Mouse (Mus musculus) hindbrain, postnatal 0 days (tissue): ENCODE data around the gene Gpcpd1. TPM values are rescaled to one million over a fixed set of nuclear protein-coding genes. Genes with fewer than 3 reads are reported as not detected.
A peak's percentile ranks its signal among the peaks of the same experiment; 100 is the strongest.

ENCODE experiments used
- ATAC-seq: fragments of 200-750 bp; cut with Nextera tagmentation; 2 replicates; pipeline ENCODE4 v1.8.0; 2017; ENCODE audit warnings: mild to moderate bottlenecking, moderate TSS enrichment, moderate library complexity
- DNase-seq: peaks from one replicate; pipeline ENCODE4 v3.0.0-alpha.2; 2015; ENCODE audit warnings: low spot score
- H3K27ac ChIP-seq: fragments of 300-500 bp; sonication (generic); 2 replicates; pipeline ENCODE4 v1.5.1; 2014; ENCODE audit warnings: mild to moderate bottlenecking
- H3K27me3 ChIP-seq: fragments of 300-500 bp; sonication (generic); 2 replicates; pipeline ENCODE4 v1.6.1; 2014; ENCODE audit warnings: low read length, mixed read lengths; ENCODE audit not compliant: insufficient read depth
- H3K36me3 ChIP-seq: fragments of 300-500 bp; sonication (generic); 2 replicates; pipeline ENCODE4 v1.6.1; 2014; ENCODE audit warnings: low read length, mixed read lengths; ENCODE audit not compliant: insufficient read depth
- H3K4me1 ChIP-seq: fragments of 300-500 bp; sonication (generic); 2 replicates; pipeline ENCODE4 v1.6.1; 2014; ENCODE audit warnings: antibody characterized with exemption, low read length, mixed read lengths; ENCODE audit not compliant: insufficient read depth
- H3K4me2 ChIP-seq: fragments of 300-500 bp; sonication (generic); 2 replicates; pipeline ENCODE4 v1.6.1; 2014; ENCODE audit warnings: low read depth, mild to moderate bottlenecking, low read length, moderate library complexity, mixed read lengths
- H3K4me3 ChIP-seq: fragments of 300-500 bp; sonication (generic); 2 replicates; pipeline ENCODE4 v1.5.1; 2014; ENCODE audit warnings: low read length
- H3K9ac ChIP-seq: fragments of 300-500 bp; sonication (generic); replicated peaks from 2 replicates; pipeline ENCODE4 v1.6.1; 2014; ENCODE audit warnings: mild to moderate bottlenecking, low read length, moderate library complexity, mixed read lengths
- H3K9me3 ChIP-seq: fragments of 300-500 bp; sonication (generic); 2 replicates; pipeline ENCODE4 v1.6.1; 2016; ENCODE audit warnings: low read length, mixed read lengths
- CTCF ChIP-seq: IDR thresholded peaks from 2 replicates; pipeline ENCODE4 v1.5.1; 2016; ENCODE audit warnings: antibody characterized with exemption, control low read depth, low read depth
- WGBS: fragments of 180-500 bp; shearing (Covaris S2); extraction: QIAGEN DNeasy Blood & Tissue Kit; methylation state at CpG from one replicate; pipeline ENCODE4 v1.1.7; 2014; 5-methylcytosine and 5-hydroxymethylcytosine counted together
- polyA plus RNA-seq: library from polyadenylated mRNA; unstranded; fragments of >200 nt; fragmentation: Nextera tagmentation; extraction: Ambion mirVana; gene quantifications from 2 replicates; pipeline ENCODE4 v1.2.1, GENCODE M21; 2015
- total RNA-seq: library from RNA; depleted of rRNA; stranded (reverse); fragments of >200 nt; gene quantifications from 2 replicates; pipeline ENCODE4 v1.2.3, GENCODE M21; 2014

Gene Gpcpd1
- total and polyA plus RNA-seq, 2 experiments from 2014 or later: 46.9 to 84.0 TPM

- Histone ChIP-seq H3K27ac (no peak overlapping the region), H3K4me2 (no peak overlapping the region), H3K4me3 (no peak overlapping the region), H3K9me3 (no peaks in the 10 kb centered on the region), H3K4me1 (peaks cover 3% of the 10 kb centered on the region; the same call in 1 of the 2 replicates), H3K27me3 (no peaks in the 10 kb centered on the region), H3K9ac (no peak overlapping the region), H3K36me3 (no peaks in the 10 kb centered on the region)
- ATAC-seq: no peak
- 66% methylated on average over 3 of the region's 3 CpGs for WGBS
- no peak for DNase-seq
- TF ChIP-seq CTCF: no peak
Measured at GRCm38 (mm10) chr2:132586006-132586405, 1.5 kb downstream of the Gpcpd1 start.

GRCm38 (mm10) chr2:132584191-132584590, 3.3 kb downstream of the Gpcpd1 start:
- DNase-seq: no peak
- peaks cover 3% of the 10 kb centered on the region; the same call in 1 of the 2 replicates for H3K4me1 ChIP-seq
- H3K27ac ChIP-seq: no peak overlapping the region
- no peaks in the 10 kb centered on the region for H3K36me3 ChIP-seq
- TF ChIP-seq CTCF: no peak
- H3K4me2 ChIP-seq: no peak overlapping the region
- no peaks in the 10 kb centered on the region for H3K27me3 ChIP-seq
- ATAC-seq: no peak
- H3K9ac ChIP-seq: no peak overlapping the region
- H3K9me3 ChIP-seq: no peaks in the 10 kb centered on the region
- H3K4me3 ChIP-seq: no peak overlapping the region
- WGBS: 67% methylated on average over 1 of the region's 1 CpGs

- Histone ChIP-seq H3K9ac (no peak overlapping the region), H3K4me2 (no peak overlapping the region), H3K27me3 (no peaks in the 10 kb centered on the region), H3K27ac (no peak overlapping the region), H3K4me1 (peaks cover 3% of the 10 kb centered on the region; the same call in 1 of the 2 replicates), H3K4me3 (no peak overlapping the region), H3K9me3 (no peaks in the 10 kb centered on the region), H3K36me3 (no peaks in the 10 kb centered on the region)
- ATAC-seq (no peak), DNase-seq (no peak)
- 54% methylated on average over 3 of the region's 3 CpGs for WGBS
- no peak for TF ChIP-seq CTCF
Measured at GRCm38 (mm10) chr2:132583126-132583525, 4.4 kb downstream of the Gpcpd1 start.

GRCm38 (mm10) chr2:132582227-132582626, 5.3 kb downstream of the Gpcpd1 start:
- no peak for ATAC-seq
- no peak overlapping the region for H3K4me3 ChIP-seq
- H3K9ac ChIP-seq: no peak overlapping the region
- H3K4me1 ChIP-seq: peaks cover 3% of the 10 kb centered on the region; the same call in 1 of the 2 replicates
- H3K9me3 ChIP-seq: no peaks in the 10 kb centered on the region
- no peaks in the 10 kb centered on the region for H3K27me3 ChIP-seq
- 23% methylated on average over 4 of the region's 4 CpGs for WGBS
- no peak for TF ChIP-seq CTCF
- no peaks in the 10 kb centered on the region for H3K36me3 ChIP-seq
- H3K4me2 ChIP-seq: no peak overlapping the region
- H3K27ac ChIP-seq: peak overlapping the region; percentile 67
- DNase-seq: peak; percentile 94

- Histone ChIP-seq H3K27me3 (no peaks in the 10 kb centered on the region), H3K4me1 (peaks cover 3% of the 10 kb centered on the region; the same call in 1 of the 2 replicates), H3K4me3 (no peak overlapping the region), H3K9ac (no peak overlapping the region), H3K4me2 (no peak overlapping the region), H3K36me3 (no peaks in the 10 kb centered on the region), H3K9me3 (no peaks in the 10 kb centered on the region), H3K27ac (no peak overlapping the region)
- TF ChIP-seq CTCF: no peak
- DNase-seq (no peak), ATAC-seq (no peak)
- 87% methylated on average over 3 of the region's 3 CpGs for WGBS
Measured at GRCm38 (mm10) chr2:132579689-132580088, 7.8 kb downstream of the Gpcpd1 start.

- Histone ChIP-seq H3K36me3 (no peaks in the 10 kb centered on the region), H3K4me2 (peak overlapping the region; percentile 72; the same call in 1 of the 2 replicates), H3K27me3 (no peaks in the 10 kb centered on the region), H3K4me1 (peaks cover 3% of the 10 kb centered on the region; the same call in 1 of the 2 replicates), H3K27ac (peak overlapping the region; percentile 99; the same call in 1 of the 2 replicates), H3K9ac (no peak overlapping the region), H3K4me3 (no peak overlapping the region), H3K9me3 (no peaks in the 10 kb centered on the region)
- TF ChIP-seq CTCF: no peak
- WGBS: 97% methylated on average over 3 of the region's 3 CpGs
- ATAC-seq: no peak
- no peak for DNase-seq
Measured at GRCm38 (mm10) chr2:132578711-132579110, 8.8 kb downstream of the Gpcpd1 start.

GRCm38 (mm10) chr2:132578059-132578458, 9.5 kb downstream of the Gpcpd1 start:
- Histone ChIP-seq H3K4me1 (peaks cover 3% of the 10 kb centered on the region; the same call in 1 of the 2 replicates), H3K4me3 (peak overlapping the region; percentile 89), H3K9me3 (no peaks in the 10 kb centered on the region), H3K36me3 (no peaks in the 10 kb centered on the region), H3K27me3 (no peaks in the 10 kb centered on the region), H3K4me2 (peak overlapping the region; percentile 72), H3K9ac (peak overlapping the region; percentile 97), H3K27ac (peak overlapping the region; percentile 99)
- ATAC-seq (peak; percentile 99), DNase-seq (peak; percentile 96)
- WGBS: 1% methylated on average over 27 of the region's 38 CpGs
- peak; percentile 46 for TF ChIP-seq CTCF
